Mouse (Mus musculus) liver (tissue): Measurements from ENCODE around the gene Tubb5.
A peak's percentile ranks its signal among the peaks of the same experiment; 100 is the strongest.

Source experiments
- DNase-seq: peaks from one replicate; pipeline ENCODE4 v3.0.0-alpha.2; 2020; ENCODE audit warnings: mixed read lengths

Tubb5 gene

DNA sequence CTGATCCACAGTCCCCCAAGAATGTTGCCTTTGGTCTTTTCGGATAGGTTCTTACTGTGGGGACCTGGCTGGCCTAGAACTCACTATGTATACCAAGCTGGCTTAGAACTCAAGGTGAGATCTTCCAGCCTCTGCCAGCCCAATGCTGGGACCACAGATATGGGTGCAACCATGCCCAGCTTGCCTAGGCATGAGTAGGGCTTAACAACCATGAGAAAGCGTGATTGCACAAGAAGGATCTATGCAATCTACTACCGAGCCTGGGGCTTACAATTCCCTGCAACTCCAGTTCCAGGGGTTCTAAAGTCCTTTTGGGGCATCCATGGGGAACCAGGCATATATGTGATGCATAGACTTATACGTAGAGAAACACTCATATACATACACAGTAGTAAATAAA lies 47.2 kb downstream of the Tubb5 start:
- no peak for DNase-seq

DNA sequence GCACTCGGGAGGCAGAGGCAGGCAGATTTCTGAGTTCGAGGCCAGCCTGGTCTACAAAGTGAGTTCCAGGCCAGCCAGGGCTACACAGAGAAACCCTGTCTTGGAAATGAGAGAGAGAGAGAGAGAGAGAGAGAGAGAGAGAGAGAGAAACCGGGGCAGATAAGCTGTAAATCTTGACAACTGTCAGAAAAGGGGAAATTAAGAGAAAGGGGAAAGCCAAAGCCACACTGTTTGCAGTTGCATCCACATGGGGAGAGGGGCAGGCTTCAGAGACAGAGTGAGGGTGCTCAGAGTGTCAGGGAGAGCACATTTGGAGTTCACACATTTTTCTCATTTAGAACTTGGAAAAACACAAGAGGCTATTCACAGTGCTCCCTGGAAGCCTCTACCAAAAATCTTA lies 50.1 kb downstream of the Tubb5 start:
- no peak for DNase-seq

DNA sequence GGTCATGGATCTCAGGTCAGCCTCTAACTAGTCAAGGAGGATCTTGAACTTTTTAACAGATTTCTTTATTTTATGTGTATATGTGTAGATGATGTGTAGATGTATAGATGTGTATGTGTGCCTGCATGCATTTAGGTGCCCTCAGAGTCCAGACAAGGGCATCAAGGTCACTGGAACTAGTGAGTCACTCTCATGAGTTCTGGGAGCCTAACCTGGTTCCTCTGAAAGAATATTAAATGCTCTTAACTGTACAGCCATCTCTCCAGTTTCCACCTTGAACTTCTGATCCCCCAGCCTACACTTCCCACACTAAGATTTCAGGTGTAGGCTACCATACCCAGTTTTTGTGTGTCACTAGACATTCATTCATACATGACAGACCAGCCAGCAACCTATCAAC lies 50.6 kb downstream of the Tubb5 start:
- no peak for DNase-seq

DNA sequence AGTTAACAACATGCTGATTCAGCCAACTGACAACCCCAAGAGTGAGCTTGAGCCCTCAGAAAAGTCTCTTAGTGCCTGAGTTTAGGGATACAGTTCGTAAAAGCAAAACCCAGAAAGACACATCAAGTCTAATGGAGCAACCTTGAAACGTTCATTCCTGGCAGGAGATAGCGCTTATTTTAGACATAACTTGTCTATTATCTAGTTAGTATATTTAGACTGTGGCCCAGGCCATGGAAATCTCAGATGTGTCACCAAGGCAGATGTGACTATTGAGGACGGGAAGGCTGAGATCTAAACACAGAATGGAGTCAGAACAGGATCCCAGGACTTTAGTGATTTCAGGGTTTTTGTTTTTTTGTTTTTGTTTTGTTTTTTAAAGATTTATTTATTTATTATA lies 53.0 kb downstream of the Tubb5 start:
- no peak for DNase-seq

DNA sequence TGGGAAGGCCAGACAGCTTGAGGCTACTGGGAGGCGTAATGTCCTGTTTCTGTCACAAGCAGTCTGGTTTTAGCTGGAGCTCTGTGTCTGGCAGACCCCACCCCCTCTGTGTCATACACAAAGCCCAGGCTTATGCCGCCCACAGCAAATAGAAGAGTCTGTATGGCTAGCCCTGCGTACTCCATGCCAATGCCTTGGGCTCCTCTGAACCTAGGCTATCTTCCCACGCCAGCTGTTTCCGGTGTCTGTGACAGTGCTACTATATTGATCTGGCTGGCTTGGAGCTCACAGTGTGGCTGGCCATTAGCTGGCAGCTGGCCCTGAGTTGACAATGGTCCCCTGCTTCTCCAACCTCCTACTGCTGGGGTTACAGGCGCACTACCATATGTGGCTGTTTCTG lies 54.2 kb downstream of the Tubb5 start:
- DNase-seq = peak; percentile 24
